Mouse (Mus musculus) hindbrain, embryonic 11.5 days (tissue): ENCODE data around the gene Rag1. TPM values are rescaled to one million over a fixed set of nuclear protein-coding genes. Genes with fewer than 3 reads are reported as not detected.

Experiments used
- ATAC-seq: fragments of 200-750 bp; cut with Nextera tagmentation; 2 replicates; pipeline ENCODE4 v1.8.0; 2017; ENCODE audit warnings: mild to moderate bottlenecking, moderate TSS enrichment, moderate library complexity; ENCODE audit not compliant: low FRiP score
- DNase-seq: peaks from one replicate; pipeline ENCODE4 v3.0.0-alpha.2; 2015; ENCODE audit warnings: low spot score
- H3K27ac ChIP-seq: fragments of 300-500 bp; sonication (generic); 2 replicates; pipeline ENCODE4 v1.5.1; 2014; ENCODE audit warnings: mild to moderate bottlenecking, low read depth, low read length
- H3K27me3 ChIP-seq: fragments of 300-500 bp; sonication (generic); 2 replicates; pipeline ENCODE4 v1.6.1; 2014; ENCODE audit warnings: mild to moderate bottlenecking, low read length, moderate library complexity, mixed read lengths; ENCODE audit not compliant: control insufficient read depth, insufficient read depth
- H3K36me3 ChIP-seq: fragments of 300-500 bp; sonication (generic); 2 replicates; pipeline ENCODE4 v1.6.1; 2014; ENCODE audit warnings: mild to moderate bottlenecking, low read length, moderate library complexity, mixed read lengths; ENCODE audit not compliant: control insufficient read depth, insufficient read depth
- H3K4me1 ChIP-seq: fragments of 300-500 bp; sonication (generic); replicated peaks from 2 replicates; pipeline ENCODE4 v1.6.1; 2014; ENCODE audit warnings: low read length, mixed read lengths; ENCODE audit not compliant: control insufficient read depth, insufficient read depth
- H3K4me2 ChIP-seq: fragments of 300-500 bp; sonication (generic); replicated peaks from 2 replicates; pipeline ENCODE4 v1.6.1; 2014; ENCODE audit warnings: mild to moderate bottlenecking, low read depth, low read length
- H3K4me3 ChIP-seq: fragments of 300-500 bp; sonication (generic); 2 replicates; pipeline ENCODE4 v1.5.1; 2014; ENCODE audit warnings: low read depth, low read length
- H3K9ac ChIP-seq: fragments of 300-500 bp; sonication (generic); 2 replicates; pipeline ENCODE4 v1.6.1; 2014; ENCODE audit warnings: low read depth, low read length
- H3K9me3 ChIP-seq: fragments of 300-500 bp; sonication (generic); 2 replicates; pipeline ENCODE4 v1.6.1; 2016; ENCODE audit warnings: low read length; ENCODE audit not compliant: control insufficient read depth
- WGBS: fragments of 180-500 bp; shearing (Covaris S2); extraction: QIAGEN DNeasy Blood & Tissue Kit; methylation state at CpG from one replicate; pipeline ENCODE4 v1.1.7; 2014; 5-methylcytosine and 5-hydroxymethylcytosine counted together
- polyA plus RNA-seq: library from polyadenylated mRNA; unstranded; fragments of >200 nt; fragmentation: Nextera tagmentation; extraction: Ambion mirVana; gene quantifications from 2 replicates; pipeline ENCODE4 v1.2.1, GENCODE M21; 2014

Rag1 gene
- polyA plus RNA-seq, 1 experiment from 2014 or later = 0.59 TPM

GRCm38 (mm10) chr2:101600703-101601102, 48.6 kb downstream of the Rag1 start:
- ATAC-seq = no peak
- no peak overlapping the region for H3K4me2 ChIP-seq
- no peaks in the 10 kb centered on the region for H3K9me3 ChIP-seq
- no peaks in the 10 kb centered on the region for H3K4me1 ChIP-seq
- H3K27ac ChIP-seq = no peak overlapping the region
- no peaks in the 10 kb centered on the region for H3K36me3 ChIP-seq
- DNase-seq = no peak
- WGBS = 54% methylated on average over 8 of the region's 8 CpGs
- H3K4me3 ChIP-seq = no peak overlapping the region
- H3K27me3 ChIP-seq = no peaks in the 10 kb centered on the region
- no peak overlapping the region for H3K9ac ChIP-seq

- 69% methylated on average over 13 of the region's 13 CpGs for WGBS
- DNase-seq (no peak), ATAC-seq (no peak)
- H3K9me3 ChIP-seq = no peaks in the 10 kb centered on the region
- no peaks in the 10 kb centered on the region for H3K27me3 ChIP-seq
- no peaks in the 10 kb centered on the region for H3K36me3 ChIP-seq
- no peak overlapping the region for H3K27ac ChIP-seq
- H3K4me3 ChIP-seq = no peak overlapping the region
- H3K9ac ChIP-seq = no peak overlapping the region
- no peak overlapping the region for H3K4me2 ChIP-seq
- H3K4me1 ChIP-seq = no peaks in the 10 kb centered on the region
Observed at GRCm38 (mm10) chr2:101598190-101599181, 50.8 kb downstream of the Rag1 start.

DNA sequence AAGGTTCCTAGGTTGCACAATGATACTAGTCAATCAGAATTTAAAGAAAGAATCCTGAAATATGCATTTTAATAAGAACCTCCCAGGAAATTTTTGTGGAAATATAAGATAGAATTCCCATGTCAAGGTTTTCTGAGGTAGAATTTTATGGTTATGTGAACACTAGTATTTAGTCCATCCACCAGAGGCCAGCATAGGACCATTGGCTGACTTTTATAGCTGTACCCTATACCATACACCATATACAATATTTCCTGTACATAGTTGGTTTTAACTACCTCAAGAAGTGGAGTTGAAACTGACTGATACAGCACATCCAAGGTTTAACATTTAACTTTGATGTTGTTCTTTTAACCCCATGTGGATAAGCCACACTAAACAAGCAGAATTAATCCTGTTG, 52.1 kb downstream of the Rag1 start:
- no peaks in the 10 kb centered on the region for H3K4me1 ChIP-seq
- H3K4me2 ChIP-seq = no peak overlapping the region
- DNase-seq = no peak
- no peaks in the 10 kb centered on the region for H3K36me3 ChIP-seq
- H3K27me3 ChIP-seq = no peaks in the 10 kb centered on the region
- no peak for ATAC-seq
- H3K9me3 ChIP-seq = no peaks in the 10 kb centered on the region
- H3K27ac ChIP-seq = no peak overlapping the region
- H3K9ac ChIP-seq = no peak overlapping the region
- no peak overlapping the region for H3K4me3 ChIP-seq

DNA sequence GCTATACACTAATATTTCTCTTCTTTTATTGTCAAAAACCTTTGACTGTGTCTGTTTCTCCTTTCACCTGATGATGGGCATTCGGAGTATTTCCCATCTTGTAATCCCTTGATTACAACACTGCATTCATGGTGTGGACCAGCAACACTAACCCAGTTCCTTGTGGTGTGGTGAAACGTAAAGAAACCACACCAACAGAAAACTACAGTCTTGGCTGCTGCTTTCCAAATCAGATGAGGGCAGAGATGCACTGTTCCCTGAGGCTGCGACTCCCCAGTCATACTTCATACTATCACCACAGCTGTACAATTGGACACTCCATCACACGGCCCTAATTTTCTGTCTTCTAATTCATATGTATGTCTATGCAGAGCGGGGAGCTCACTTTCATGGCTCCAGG, 54.6 kb downstream of the Rag1 start:
- Histone ChIP-seq H3K27ac (no peak overlapping the region), H3K27me3 (no peaks in the 10 kb centered on the region), H3K4me3 (no peak overlapping the region), H3K36me3 (no peaks in the 10 kb centered on the region), H3K9ac (no peak overlapping the region), H3K9me3 (no peaks in the 10 kb centered on the region), H3K4me1 (no peaks in the 10 kb centered on the region), H3K4me2 (no peak overlapping the region)
- ATAC-seq (no peak), DNase-seq (no peak)
- 85% methylated on average over 5 of the region's 5 CpGs for WGBS

DNA sequence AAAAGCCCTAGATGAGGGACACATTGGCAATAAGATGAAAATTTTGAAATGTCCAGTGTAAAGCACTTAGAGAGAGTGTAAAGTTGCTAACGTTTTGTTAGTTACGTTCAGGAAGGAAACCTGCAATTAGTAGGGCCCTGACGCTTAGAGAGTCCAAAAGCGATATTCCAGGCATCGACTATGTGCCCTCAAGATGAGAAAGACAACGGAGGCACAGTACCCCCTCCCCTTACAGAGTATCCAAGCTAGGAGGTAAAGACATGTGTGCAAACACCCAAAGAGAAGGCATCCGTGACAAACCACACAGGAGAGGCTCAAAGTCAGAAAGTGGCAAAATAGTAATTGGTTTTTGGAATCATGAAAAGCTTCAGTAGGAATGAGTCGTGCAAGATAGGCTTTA, 56.4 kb downstream of the Rag1 start:
- 66% methylated on average over 8 of the region's 8 CpGs for WGBS
- DNase-seq (no peak), ATAC-seq (peak; percentile 38; the same call in 1 of the 2 replicates)
- no peak overlapping the region for H3K9ac ChIP-seq
- H3K4me2 ChIP-seq = no peak overlapping the region
- H3K27ac ChIP-seq = no peak overlapping the region
- H3K4me1 ChIP-seq = no peaks in the 10 kb centered on the region
- no peaks in the 10 kb centered on the region for H3K27me3 ChIP-seq
- H3K4me3 ChIP-seq = no peak overlapping the region
- H3K9me3 ChIP-seq = no peaks in the 10 kb centered on the region
- no peaks in the 10 kb centered on the region for H3K36me3 ChIP-seq

GRCm38 (mm10) chr2:101592023-101592841, 57.1 kb downstream of the Rag1 start:
- DNase-seq (peak; percentile 38), ATAC-seq (peak; percentile 79)
- 41% methylated on average over 10 of the region's 10 CpGs for WGBS
- Histone ChIP-seq H3K9ac (no peak overlapping the region), H3K36me3 (no peaks in the 10 kb centered on the region), H3K27me3 (no peaks in the 10 kb centered on the region), H3K27ac (0 out of 2 replicates have a peak overlapping the region, but pooled peaks have one; percentile 2), H3K4me2 (no peak overlapping the region), H3K4me1 (no peaks in the 10 kb centered on the region), H3K4me3 (no peak overlapping the region), H3K9me3 (no peaks in the 10 kb centered on the region)

DNA sequence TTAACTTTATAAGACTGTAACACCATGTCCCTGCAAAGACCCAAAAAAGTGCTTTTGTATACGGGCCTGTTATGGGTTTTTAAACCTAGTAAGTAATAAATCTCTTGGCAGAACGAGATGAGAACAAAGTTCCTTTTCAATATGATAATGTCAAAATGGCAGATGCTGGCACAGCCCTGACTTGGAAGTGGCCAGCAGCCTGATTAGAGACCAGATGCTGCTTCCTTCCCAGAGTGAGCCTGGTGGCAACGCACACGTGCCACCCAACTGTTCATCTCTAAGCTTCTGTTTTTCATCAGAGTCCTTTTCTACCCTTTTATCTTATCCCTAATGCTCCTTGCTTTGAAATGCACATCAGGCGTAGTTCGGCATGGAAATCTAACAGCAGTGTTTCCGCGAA, 57.9 kb downstream of the Rag1 start:
- DNase-seq = no peak
- 72% methylated on average over 8 of the region's 8 CpGs for WGBS

More for the DNA sequence above, 57.9 kb downstream of the Rag1 start:
- no peak overlapping the region for H3K4me3 ChIP-seq
- H3K36me3 ChIP-seq = no peaks in the 10 kb centered on the region
- H3K27ac ChIP-seq = no peak overlapping the region
- no peaks in the 10 kb centered on the region for H3K27me3 ChIP-seq
- no peaks in the 10 kb centered on the region for H3K4me1 ChIP-seq
- ATAC-seq = no peak
- no peak overlapping the region for H3K4me2 ChIP-seq
- H3K9ac ChIP-seq = no peak overlapping the region
- no peaks in the 10 kb centered on the region for H3K9me3 ChIP-seq
